ENCODE assay signal across 9 mouse cellular contexts in the genomic region with DNA sequence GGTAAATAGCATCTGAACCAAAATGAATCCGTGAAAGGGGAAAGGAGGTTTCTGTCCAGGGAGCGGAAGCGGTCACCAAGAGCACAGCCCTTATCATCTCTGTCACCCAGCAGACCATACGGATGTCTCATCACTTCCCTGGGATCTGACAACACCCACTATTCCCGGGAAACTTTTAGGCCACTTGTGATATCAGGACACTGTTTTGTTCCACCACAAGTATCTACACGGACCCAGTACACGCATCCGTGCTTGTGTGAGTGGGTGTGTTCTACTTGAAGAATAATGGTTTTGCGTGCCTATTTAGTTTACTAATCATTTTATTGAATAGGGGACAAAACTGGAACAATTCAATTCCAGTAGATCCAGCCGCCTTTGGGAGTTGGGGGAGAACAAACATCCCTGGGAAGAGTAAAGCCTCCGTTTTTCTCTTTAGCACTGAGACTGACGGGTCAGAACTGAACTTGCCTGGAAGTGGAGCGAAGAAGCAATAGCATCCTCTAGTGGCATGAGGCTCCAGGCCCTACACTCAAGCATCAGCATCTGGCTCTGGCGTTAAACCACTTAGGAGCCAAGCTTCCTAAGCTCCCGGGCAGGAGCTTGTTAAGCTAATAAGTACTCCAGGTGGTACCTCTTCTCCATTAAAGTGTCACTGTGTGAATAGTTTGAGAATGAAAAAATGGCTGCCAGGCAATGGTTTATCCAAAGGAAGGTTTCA. TPM values are rescaled to one million over a fixed set of nuclear protein-coding genes. Genes with fewer than 3 reads are reported as not detected.
A peak's percentile ranks its signal among the peaks of the same experiment; 100 is the strongest.
DNase-seq lines count a peak whose midpoint lies in the region; ATAC-seq and TF ChIP-seq lines count a peak whose summit lies in the region.
"Had no signal": no experiment of that assay in that cellular context is flagged by ENCODE, and none has a peak within 500 bp of the region (broad histone marks: within the 10 kb centered on the region; RNA-seq: fewer than 3 reads in every experiment).

No protein-coding gene starts in this region.

- peaks cover 0 to 15% of the 10 kb centered on the region in 2 experiments; a peak in 2 of 4 replicates for H3K4me1 ChIP-seq in CH12.LX (ENCODE audit: control insufficient read depth in 1 of 2, insufficient read depth in 2 of 2)
- H3K4me1 ChIP-seq in embryonic facial prominence, embryonic 14.5 days (ENCODE audit: control insufficient read depth, insufficient read depth, low read length) = no peaks in the 10 kb centered on the region
- H3K4me1 ChIP-seq in heart, postnatal 0 days (ENCODE audit: control insufficient read depth, insufficient read depth) = no peaks in the 10 kb centered on the region
- H3K4me1 ChIP-seq in small intestine, adult 2 months (ENCODE audit: control insufficient read depth, insufficient read depth, insufficient read length, low read length) = no peaks in the 10 kb centered on the region
- H3K4me1 ChIP-seq: embryonic facial prominence, embryonic 13.5 days had no signal

- peak; percentile 81 for TF ChIP-seq RAD21 in CH12.LX (IDR thresholded peaks at IDR 0.05; ENCODE audit: low read depth, low read length)

- H3K27me3 ChIP-seq in CH12.LX (replicated peaks) (no peaks in the 10 kb centered on the region), Patski (peaks cover 4% of the 10 kb centered on the region)
- no peaks in the 10 kb centered on the region for H3K27me3 ChIP-seq in embryonic facial prominence, embryonic 14.5 days (replicated peaks; ENCODE audit: control insufficient read depth, insufficient read depth, low read length)
- H3K27me3 ChIP-seq in heart, postnatal 0 days (ENCODE audit: control insufficient read depth, insufficient read depth, low read length) = no peaks in the 10 kb centered on the region
- H3K27me3 ChIP-seq in small intestine, adult 2 months (ENCODE audit: control insufficient read depth, insufficient read depth, low read length) = no peaks in the 10 kb centered on the region
- H3K27me3 ChIP-seq: embryonic facial prominence, embryonic 13.5 days had no signal

- no peak overlapping the region for H3K4me2 ChIP-seq in CH12.LX (ENCODE audit: insufficient read depth, low read depth, poor library complexity, severe bottlenecking)
- H3K4me2 ChIP-seq in embryonic facial prominence, embryonic 14.5 days (ENCODE audit: low read depth, low read length) = no peak overlapping the region
- H3K4me2 ChIP-seq in heart, postnatal 0 days (ENCODE audit: low read depth, low read length) = no peak overlapping the region
- H3K4me2 ChIP-seq: embryonic facial prominence, embryonic 13.5 days had no signal

- H3K27ac ChIP-seq in CH12.LX (ENCODE audit: insufficient read depth, low read depth) = no peak overlapping the region
- no peak overlapping the region for H3K27ac ChIP-seq in embryonic facial prominence, embryonic 14.5 days (replicated peaks; ENCODE audit: low read depth, low read length)
- no peak overlapping the region for H3K27ac ChIP-seq in heart, postnatal 0 days (ENCODE audit: low read depth)
- H3K27ac ChIP-seq in small intestine, adult 2 months (ENCODE audit: insufficient read depth, low read depth, low read length) = no peak overlapping the region
- H3K27ac ChIP-seq: embryonic facial prominence, embryonic 13.5 days had no signal

- no peak overlapping the region for H3K4me3 ChIP-seq in CH12.LX (replicated peaks in 1 of 3; ENCODE audit: low read depth in 2 of 3, low read length in 2 of 3, poor library complexity in 1 of 3)
- no peak overlapping the region for H3K4me3 ChIP-seq in embryonic facial prominence, embryonic 14.5 days (ENCODE audit: low read depth, low read length)
- H3K4me3 ChIP-seq in heart, postnatal 0 days (ENCODE audit: low read depth, low read length) = no peak overlapping the region
- no peak overlapping the region for H3K4me3 ChIP-seq in small intestine, adult 2 months (ENCODE audit: low read depth, low read length)
- H3K4me3 ChIP-seq: embryonic facial prominence, embryonic 13.5 days had no signal

- no peaks in the 10 kb centered on the region for H3K36me3 ChIP-seq in CH12.LX (replicated peaks in 1 of 2; ENCODE audit: control insufficient read depth in 1 of 2, insufficient read depth in 1 of 2, low read length in 1 of 2)
- H3K36me3 ChIP-seq in embryonic facial prominence, embryonic 14.5 days (ENCODE audit: control insufficient read depth, insufficient read depth, low read length) = no peaks in the 10 kb centered on the region
- H3K36me3 ChIP-seq in heart, postnatal 0 days (replicated peaks; ENCODE audit: control insufficient read depth, insufficient read depth, low read length) = no peaks in the 10 kb centered on the region
- no peaks in the 10 kb centered on the region for H3K36me3 ChIP-seq in small intestine, adult 2 months (ENCODE audit: control insufficient read depth, insufficient read depth, low read length)
- H3K36me3 ChIP-seq: embryonic facial prominence, embryonic 13.5 days had no signal

- 52% methylated on average over 15 of the region's 15 CpGs for WGBS in embryonic facial prominence, embryonic 14.5 days
- WGBS in heart, postnatal 0 days = 21% methylated on average over 15 of the region's 15 CpGs
- WGBS in small intestine, adult 2 months = 60% methylated on average over 15 of the region's 15 CpGs

- no peak for TF ChIP-seq EP300 in CH12.LX (IDR thresholded peaks at IDR 0.05; ENCODE audit: low read length)
- no peak for TF ChIP-seq EP300 in heart, postnatal 0 days (IDR thresholded peaks at IDR 0.05; ENCODE audit: low read depth)

- no peak for TF ChIP-seq POLR2A in CH12.LX (IDR thresholded peaks at IDR 0.05; ENCODE audit: low read depth, low read length)
- TF ChIP-seq POLR2A in small intestine, adult 2 months (IDR thresholded peaks at IDR 0.05; ENCODE audit: low read depth, low read length) = no peak

- DNase-seq in CH12.LX (ENCODE audit: extremely low read depth) (no peak), Patski (ENCODE audit: low read depth, low spot score) (no peak)
- peak; percentile 75 for DNase-seq in embryonic facial prominence, embryonic 14.5 days (ENCODE audit: low spot score)
- DNase-seq in heart, postnatal 0 days (ENCODE audit: low spot score) = peak; percentile 63
- peak; percentile 41 to 76 for DNase-seq in layer of hippocampus, adult 18-20 months (ENCODE audit: low spot score in 2 of 2)
- DNase-seq in lung, postnatal 10 days = peak; percentile 46
- DNase-seq in spleen, postnatal 36 days (ENCODE audit: low spot score in 2 of 2) = no peak

- POLR2A ChIA-PET in Patski (lab: Charles Lee) = no interaction called here

- no peak overlapping the region for H3K9ac ChIP-seq in CH12.LX (ENCODE audit: insufficient read depth, low read depth)
- no peak overlapping the region for H3K9ac ChIP-seq in embryonic facial prominence, embryonic 14.5 days (ENCODE audit: low read depth, low read length)
- H3K9ac ChIP-seq in heart, postnatal 0 days (replicated peaks; ENCODE audit: low read depth, low read length) = no peak overlapping the region
- H3K9ac ChIP-seq: embryonic facial prominence, embryonic 13.5 days had no signal

- in situ Hi-C loops in CH12.LX (cut with MboI; ENCODE audit: low pct_ligation_motif_present, low pct_unique_long_range_greater_than_20kb, low sequenced_read_pairs) (no loop called here), Patski (cut with MboI; ENCODE audit: low pct_unique_long_range_greater_than_20kb) (no loop called here)

- dilution Hi-C loops in CH12.LX (cut with MboI; ENCODE audit: extremely low pct_ligation_motif_present, extremely low pct_unique_long_range_greater_than_20kb, low sequenced_read_pairs) = no loop called here

- no peaks in the 10 kb centered on the region for H3K79me2 ChIP-seq in CH12.LX (replicated peaks; ENCODE audit: control insufficient read depth, extremely low read depth, insufficient read depth, poor library complexity, severe bottlenecking)

- no peaks in the 10 kb centered on the region for H3K9me3 ChIP-seq in CH12.LX (replicated peaks; ENCODE audit: low read length)
- no peaks in the 10 kb centered on the region for H3K9me3 ChIP-seq in embryonic facial prominence, embryonic 14.5 days (ENCODE audit: control insufficient read depth, low read length)
- no peaks in the 10 kb centered on the region for H3K9me3 ChIP-seq in heart, postnatal 0 days (replicated peaks; ENCODE audit: control insufficient read depth, low read length)
- H3K9me3 ChIP-seq: embryonic facial prominence, embryonic 13.5 days had no signal

- CTCF ChIA-PET in Patski (lab: Charles Lee) = interaction anchor here (0.8 kb wide), 1 partner anchor 523 kb away, joined by 3 read pairs; no protein-coding TSS in a partner anchor

- ATAC-seq in Patski = no peak
- ATAC-seq in embryonic facial prominence, embryonic 14.5 days (ENCODE audit: low read depth) = peak; percentile 53; the same call in 1 of the 2 replicates
- ATAC-seq in heart, postnatal 0 days (ENCODE audit: insufficient read depth, low read depth) = no peak

- TF ChIP-seq CTCF in CH12.LX (conservative IDR thresholded peaks at IDR 0.05 in 1 of 2, IDR thresholded peaks at IDR 0.05 in 1 of 2; ENCODE audit: low read depth in 2 of 2, low read length in 2 of 2) (peak; percentile 77), Patski (IDR thresholded peaks at IDR 0.05) (peak; percentile 78)
- peak; percentile 78 for TF ChIP-seq CTCF in heart, postnatal 0 days (IDR thresholded peaks at IDR 0.05; ENCODE audit: low read depth)
- peak; percentile 34; the same call in 1 of the 2 replicates for TF ChIP-seq CTCF in small intestine, adult 2 months (IDR thresholded peaks at IDR 0.05; ENCODE audit: extremely low read depth, insufficient read length, insufficient replicate concordance, low read depth, low read length)

RNA-seq across cellular contexts. Expression of gene C7, which starts 5.4 kb away (rescaled TPM):
- total RNA-seq in CH12.LX (2012; rRNA removed) (0.04 TPM in 1 of 2 replicates, not detected in the other), CH12.LX (2014; rRNA removed) (0.11 TPM in 1 of 2 replicates, not detected in the other)
- polyA plus RNA-seq in CH12.LX (2012; ENCODE audit: insufficient read length, low read depth) (0.09 and 0.10 TPM in 2 replicates), Patski (2021) (not detected)
- 0.17 and 0.22 TPM in 2 replicates for polyA plus RNA-seq in embryonic facial prominence, embryonic 14.5 days (2014; fragmentation: Nextera tagmentation; extraction: Ambion mirVana)
- 0.15 TPM in 1 of 2 replicates, not detected in the other for total RNA-seq in heart, postnatal 0 days (2014; rRNA removed; ENCODE audit: low replicate concordance)
- polyA plus RNA-seq in heart, postnatal 0 days (2015; fragmentation: Nextera tagmentation; extraction: Ambion mirVana) = 0.05 TPM in 1 of 2 replicates, not detected in the other
- under 1 TPM; 0.12 to 0.20 TPM for total RNA-seq in layer of hippocampus, adult 18-20 months (2021)
- 0.08 and 0.66 TPM in 2 replicates for polyA plus RNA-seq in small intestine, adult 2 months (2012; rRNA removed)
- polyA plus RNA-seq: embryonic facial prominence, embryonic 13.5 days had no signal

RNA-seq across cellular contexts. Expression of gene Card6, which starts 39.4 kb away (rescaled TPM):
- 1.5 and 1.6 TPM in 2 replicates for total RNA-seq in CH12.LX (2012; rRNA removed)
- total RNA-seq in CH12.LX (2014; rRNA removed) = 1.3 and 1.9 TPM in 2 replicates
- polyA plus RNA-seq in CH12.LX (2012; ENCODE audit: insufficient read length, low read depth) = 3.7 and 3.9 TPM in 2 replicates
- polyA plus RNA-seq in Patski (2021) = 4.0 TPM
- 1.9 and 2.1 TPM in 2 replicates for polyA plus RNA-seq in embryonic facial prominence, embryonic 14.5 days (2014; fragmentation: Nextera tagmentation; extraction: Ambion mirVana)
- 1.8 and 2.2 TPM in 2 replicates for total RNA-seq in heart, postnatal 0 days (2014; rRNA removed; ENCODE audit: low replicate concordance)
- 1.7 and 1.8 TPM in 2 replicates for polyA plus RNA-seq in heart, postnatal 0 days (2015; fragmentation: Nextera tagmentation; extraction: Ambion mirVana)
- total RNA-seq in layer of hippocampus, adult 18-20 months (2021) = 1 to 10 TPM; 4.9 to 5.9 TPM
- polyA plus RNA-seq in small intestine, adult 2 months (2012; rRNA removed) = 1.1 and 1.4 TPM in 2 replicates

RNA-seq across cellular contexts. Expression of gene Rpl37, which starts 47.5 kb away (rescaled TPM):
- 1,567 and 1,787 TPM in 2 replicates for total RNA-seq in CH12.LX (2012; rRNA removed)
- total RNA-seq in CH12.LX (2014; rRNA removed) = 914 and 1,083 TPM in 2 replicates
- polyA plus RNA-seq in CH12.LX (2012; ENCODE audit: insufficient read length, low read depth) = 646 and 928 TPM in 2 replicates
- 245 TPM for polyA plus RNA-seq in Patski (2021)
- 794 and 907 TPM in 2 replicates for polyA plus RNA-seq in embryonic facial prominence, embryonic 14.5 days (2014; fragmentation: Nextera tagmentation; extraction: Ambion mirVana)
- total RNA-seq in heart, postnatal 0 days (2014; rRNA removed; ENCODE audit: low replicate concordance) = 154 and 164 TPM in 2 replicates
- polyA plus RNA-seq in heart, postnatal 0 days (2015; fragmentation: Nextera tagmentation; extraction: Ambion mirVana) = 374 and 392 TPM in 2 replicates
- 100 to 1,000 TPM; 322 to 344 TPM for total RNA-seq in layer of hippocampus, adult 18-20 months (2021)
- polyA plus RNA-seq in small intestine, adult 2 months (2012; rRNA removed) = 410 and 563 TPM in 2 replicates

Comparison
In these comparisons a context has a peak if more than half of its experiments do, and no peak if none do; other contexts are left out.
1. DNase-seq: peak in embryonic facial prominence, embryonic 14.5 days (single experiment), heart, postnatal 0 days (single experiment), layer of hippocampus, adult 18-20 months (2 of 2) and lung, postnatal 10 days (single experiment); none in CH12.LX (single experiment), Patski (single experiment) and spleen, postnatal 36 days (0 of 2).
2. Peak in every context shown above with its lines, with median percentiles within 50 percentile points of each other: CTCF ChIP-seq.